Mouse (Mus musculus) kidney, postnatal 0 days (tissue): ENCODE data around the gene Diras2. TPM values are rescaled to one million over a fixed set of nuclear protein-coding genes. Genes with fewer than 3 reads are reported as not detected.

ENCODE experiments used
- ATAC-seq: fragments of 200-750 bp; cut with Nextera tagmentation; replicated peaks from 2 replicates; pipeline ENCODE4 v1.8.0; 2017; ENCODE audit warnings: low read depth, moderate number of reproducible peaks, moderate TSS enrichment, moderate library complexity; ENCODE audit not compliant: low FRiP score
- DNase-seq: peaks from one replicate; pipeline ENCODE4 v3.0.0-alpha.2; 2016; ENCODE audit warnings: low spot score
- H3K27ac ChIP-seq: fragments of 300-500 bp; sonication (generic); 2 replicates; pipeline ENCODE4 v1.5.1; 2014; ENCODE audit warnings: mild to moderate bottlenecking
- H3K27me3 ChIP-seq: fragments of 300-500 bp; sonication (generic); 2 replicates; pipeline ENCODE4 v1.6.1; 2014; ENCODE audit warnings: low read length, mixed read lengths; ENCODE audit not compliant: insufficient read depth
- H3K36me3 ChIP-seq: fragments of 300-500 bp; sonication (generic); 2 replicates; pipeline ENCODE4 v1.6.1; 2014; ENCODE audit warnings: low read length, mixed read lengths; ENCODE audit not compliant: insufficient read depth
- H3K4me1 ChIP-seq: fragments of 300-500 bp; sonication (generic); replicated peaks from 2 replicates; pipeline ENCODE4 v1.6.1; 2014; ENCODE audit warnings: antibody characterized with exemption, low read length, mixed read lengths; ENCODE audit not compliant: insufficient read depth
- H3K4me2 ChIP-seq: fragments of 300-500 bp; sonication (generic); 2 replicates; pipeline ENCODE4 v1.6.1; 2014; ENCODE audit warnings: mild to moderate bottlenecking, low read length, moderate library complexity, mixed read lengths
- H3K4me3 ChIP-seq: fragments of 300-500 bp; sonication (generic); replicated peaks from 2 replicates; pipeline ENCODE4 v1.5.1; 2014; ENCODE audit warnings: low read depth, low read length
- H3K9ac ChIP-seq: fragments of 300-500 bp; sonication (generic); 2 replicates; pipeline ENCODE4 v1.6.1; 2014; ENCODE audit warnings: low read depth, low read length
- H3K9me3 ChIP-seq: fragments of 300-500 bp; sonication (generic); replicated peaks from 2 replicates; pipeline ENCODE4 v1.6.1; 2016; ENCODE audit warnings: low read length, inconsistent platforms, mixed read lengths
- CTCF ChIP-seq: IDR thresholded peaks from 2 replicates; pipeline ENCODE4 v1.5.1; 2016; ENCODE audit warnings: antibody characterized with exemption, low read depth, mild to moderate bottlenecking, moderate library complexity
- WGBS: fragments of 180-500 bp; shearing (Covaris S2); extraction: QIAGEN DNeasy Blood & Tissue Kit; methylation state at CpG from one replicate; pipeline ENCODE4 v1.1.7; 2014; 5-methylcytosine and 5-hydroxymethylcytosine counted together
- polyA plus RNA-seq: library from polyadenylated mRNA; unstranded; fragments of >200 nt; fragmentation: Nextera tagmentation; extraction: Ambion mirVana; gene quantifications from 2 replicates; pipeline ENCODE4 v1.2.1, GENCODE M21; 2015

Diras2 gene
- polyA plus RNA-seq, 1 experiment from 2014 or later = 0.04 TPM

- H3K9ac ChIP-seq = no peak overlapping the region
These were observed 802 bp downstream of the Diras2 start for GRCm38 (mm10) chr13:52530008-52530945.

GRCm38 (mm10) chr13:52529188-52529972, 1.7 kb downstream of the Diras2 start:
- Histone ChIP-seq H3K27me3 (peaks cover 8% of the 10 kb centered on the region), H3K36me3 (no peaks in the 10 kb centered on the region), H3K9ac (no peak overlapping the region), H3K27ac (no peak overlapping the region), H3K4me1 (0 out of 2 replicates have a peak, but pooled peaks cover 6% of the 10 kb centered on the region), H3K4me3 (no peak overlapping the region), H3K4me2 (no peak overlapping the region), H3K9me3 (no peaks in the 10 kb centered on the region)
- no peak for TF ChIP-seq CTCF
- no peak for DNase-seq
- WGBS = 65% methylated on average over 13 of the region's 13 CpGs
- no peak for ATAC-seq

More at GRCm38 (mm10) chr13:52530008-52530945, 802 bp downstream of the Diras2 start:
- peak; percentile 95 for DNase-seq
- ATAC-seq = peak; percentile 89
- Histone ChIP-seq H3K4me2 (peak overlapping the region; percentile 63), H3K36me3 (no peaks in the 10 kb centered on the region), H3K4me3 (peak overlapping the region; percentile 39), H3K27ac (no peak overlapping the region), H3K27me3 (peaks cover 8% of the 10 kb centered on the region), H3K4me1 (0 out of 2 replicates have a peak, but pooled peaks cover 6% of the 10 kb centered on the region), H3K9me3 (no peaks in the 10 kb centered on the region)
- 3% methylated on average over 47 of the region's 50 CpGs for WGBS
- TF ChIP-seq CTCF = peak; percentile 80

- H3K27ac ChIP-seq = no peak overlapping the region
- DNase-seq (no peak), ATAC-seq (no peak)
- no peak overlapping the region for H3K4me2 ChIP-seq
- no peaks in the 10 kb centered on the region for H3K9me3 ChIP-seq
- peaks cover 8% of the 10 kb centered on the region for H3K27me3 ChIP-seq
- H3K9ac ChIP-seq = no peak overlapping the region
- 0 out of 2 replicates have a peak, but pooled peaks cover 6% of the 10 kb centered on the region for H3K4me1 ChIP-seq
- TF ChIP-seq CTCF = no peak
- H3K36me3 ChIP-seq = no peaks in the 10 kb centered on the region
- 68% methylated on average over 9 of the region's 9 CpGs for WGBS
- no peak overlapping the region for H3K4me3 ChIP-seq
These were observed 2.3 kb downstream of the Diras2 start for GRCm38 (mm10) chr13:52528786-52529185.

- Histone ChIP-seq H3K27me3 (peaks cover 8% of the 10 kb centered on the region), H3K36me3 (no peaks in the 10 kb centered on the region), H3K4me2 (no peak overlapping the region), H3K27ac (no peak overlapping the region), H3K9ac (no peak overlapping the region), H3K4me1 (0 out of 2 replicates have a peak, but pooled peaks cover 6% of the 10 kb centered on the region), H3K9me3 (no peaks in the 10 kb centered on the region), H3K4me3 (no peak overlapping the region)
- ATAC-seq (no peak), DNase-seq (no peak)
- WGBS = 82% methylated on average over 8 of the region's 8 CpGs
- no peak for TF ChIP-seq CTCF
These were observed 2.8 kb downstream of the Diras2 start for GRCm38 (mm10) chr13:52528281-52528680.

DNA sequence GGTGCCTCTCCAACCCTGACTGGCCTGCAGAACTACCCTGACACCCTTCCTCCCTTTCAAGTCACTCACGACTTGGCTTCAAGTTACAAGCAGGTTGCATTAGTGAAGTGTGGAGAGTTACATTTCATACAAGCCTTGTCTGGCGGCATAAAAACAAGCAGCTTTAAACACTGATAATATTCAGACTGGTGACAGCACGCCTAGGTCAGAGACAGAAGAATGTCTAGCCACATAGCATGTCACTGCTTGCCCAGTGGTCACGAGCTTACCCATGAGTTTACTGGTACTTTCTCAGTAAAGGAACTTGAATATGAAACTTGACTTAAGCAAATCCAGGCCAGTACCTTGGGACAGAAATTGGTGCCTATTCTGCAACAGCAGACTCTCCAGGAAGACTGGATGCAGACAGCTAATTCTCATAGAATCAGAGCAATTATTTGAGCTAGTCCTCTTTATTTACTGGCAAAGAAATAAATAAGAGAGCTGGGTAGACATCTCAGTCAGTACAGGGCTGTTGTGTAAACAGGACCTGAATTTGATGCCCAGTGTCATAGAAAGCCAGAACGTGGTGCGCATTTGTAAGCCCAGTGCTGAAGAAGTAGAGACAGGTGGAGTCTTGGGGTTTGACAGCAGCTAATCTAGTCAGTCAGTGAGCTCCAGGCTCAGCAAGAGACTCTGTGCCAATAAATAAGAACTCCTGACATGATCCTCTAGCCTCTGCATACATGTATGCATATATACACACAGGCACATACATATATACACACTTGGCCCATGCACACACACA, 4.6 kb downstream of the Diras2 start:
- WGBS = 65% methylated on average over 6 of the region's 6 CpGs
- Histone ChIP-seq H3K27me3 (peaks cover 8% of the 10 kb centered on the region), H3K4me3 (no peak overlapping the region), H3K9ac (no peak overlapping the region), H3K27ac (no peak overlapping the region), H3K36me3 (no peaks in the 10 kb centered on the region), H3K9me3 (no peaks in the 10 kb centered on the region), H3K4me1 (0 out of 2 replicates have a peak, but pooled peaks cover 6% of the 10 kb centered on the region), H3K4me2 (no peak overlapping the region)
- ATAC-seq (no peak), DNase-seq (no peak)
- TF ChIP-seq CTCF = no peak
